Mouse (Mus musculus) hindbrain, embryonic 14.5 days (tissue): ENCODE results near the gene Prkag2. TPM values are rescaled to one million over a fixed set of nuclear protein-coding genes. Genes with fewer than 3 reads are reported as not detected.

Experiments
- ATAC-seq: fragments of 200-750 bp; cut with Nextera tagmentation; 2 replicates; pipeline ENCODE4 v1.8.0; 2017; ENCODE audit warnings: moderate number of reproducible peaks, mild to moderate bottlenecking, moderate TSS enrichment, moderate library complexity; ENCODE audit not compliant: low FRiP score
- DNase-seq: peaks from one replicate; pipeline ENCODE4 v3.0.0-alpha.2; 2015; ENCODE audit warnings: low spot score
- H3K27ac ChIP-seq: fragments of 300-500 bp; sonication (generic); 2 replicates; pipeline ENCODE4 v1.5.1; 2014; ENCODE audit warnings: mild to moderate bottlenecking, moderate library complexity
- H3K27me3 ChIP-seq: fragments of 300-500 bp; sonication (generic); 2 replicates; pipeline ENCODE4 v1.6.1; 2014; ENCODE audit warnings: mild to moderate bottlenecking, low read length, mixed read lengths; ENCODE audit not compliant: control insufficient read depth, insufficient read depth
- H3K36me3 ChIP-seq: fragments of 300-500 bp; sonication (generic); replicated peaks from 2 replicates; pipeline ENCODE4 v1.6.1; 2014; ENCODE audit not compliant: control insufficient read depth, insufficient read depth
- H3K4me1 ChIP-seq: fragments of 300-500 bp; sonication (generic); replicated peaks from 2 replicates; pipeline ENCODE4 v1.6.1; 2014; ENCODE audit warnings: antibody characterized with exemption, low read length, mixed read lengths; ENCODE audit not compliant: control insufficient read depth, insufficient read depth
- H3K4me2 ChIP-seq: fragments of 300-500 bp; sonication (generic); replicated peaks from 2 replicates; pipeline ENCODE4 v1.6.1; 2014; ENCODE audit warnings: mild to moderate bottlenecking, moderate library complexity
- H3K4me3 ChIP-seq: fragments of 300-500 bp; sonication (generic); replicated peaks from 2 replicates; pipeline ENCODE4 v1.5.1; 2014; ENCODE audit warnings: mild to moderate bottlenecking, low read length
- H3K9ac ChIP-seq: fragments of 300-500 bp; sonication (generic); 2 replicates; pipeline ENCODE4 v1.6.1; 2014
- H3K9me3 ChIP-seq: fragments of 300-500 bp; sonication (generic); 2 replicates; pipeline ENCODE4 v1.6.1; 2016; ENCODE audit warnings: low read length; ENCODE audit not compliant: control insufficient read depth
- WGBS: fragments of 180-500 bp; shearing (Covaris S2); extraction: QIAGEN DNeasy Blood & Tissue Kit; methylation state at CpG from one replicate; pipeline ENCODE4 v1.1.7; 2014; 5-methylcytosine and 5-hydroxymethylcytosine counted together
- polyA plus RNA-seq: library from polyadenylated mRNA; unstranded; fragments of >200 nt; fragmentation: Nextera tagmentation; extraction: Ambion mirVana; gene quantifications from 2 replicates; pipeline ENCODE4 v1.2.1, GENCODE M21; 2014

The Prkag2 gene
- polyA plus RNA-seq, 1 experiment from 2014 or later, result 105 TPM

DNA sequence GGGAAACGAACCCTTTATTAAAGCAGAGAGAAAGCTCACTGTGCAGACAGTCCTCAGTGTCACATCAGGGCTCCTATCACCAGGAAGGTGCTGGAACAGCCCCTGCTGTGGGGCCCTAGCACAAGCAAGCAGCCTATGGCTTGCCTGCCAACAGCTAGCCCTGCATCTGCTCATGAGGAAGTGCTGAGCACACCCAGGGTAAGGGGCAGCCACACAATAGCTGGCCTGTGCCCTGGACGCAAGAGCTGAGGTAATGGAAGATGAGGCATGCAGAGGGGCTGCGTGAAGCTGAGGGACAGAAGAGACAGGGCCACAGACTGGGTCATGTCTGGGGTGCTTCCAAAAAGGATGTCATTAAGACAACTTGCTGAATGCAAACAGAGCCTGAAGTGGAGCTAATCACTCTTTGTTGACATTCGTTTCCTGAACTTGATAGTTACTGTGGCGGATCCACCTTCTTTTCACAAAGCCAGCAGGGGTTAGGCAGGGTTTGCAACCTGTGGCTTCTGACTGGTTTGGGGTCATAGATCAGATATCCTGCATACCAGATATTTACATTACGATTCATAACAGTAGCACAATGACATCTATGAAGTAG is 94.8 kb downstream of the Prkag2 start:
- 28% methylated on average over 6 of the region's 6 CpGs for WGBS

DNA sequence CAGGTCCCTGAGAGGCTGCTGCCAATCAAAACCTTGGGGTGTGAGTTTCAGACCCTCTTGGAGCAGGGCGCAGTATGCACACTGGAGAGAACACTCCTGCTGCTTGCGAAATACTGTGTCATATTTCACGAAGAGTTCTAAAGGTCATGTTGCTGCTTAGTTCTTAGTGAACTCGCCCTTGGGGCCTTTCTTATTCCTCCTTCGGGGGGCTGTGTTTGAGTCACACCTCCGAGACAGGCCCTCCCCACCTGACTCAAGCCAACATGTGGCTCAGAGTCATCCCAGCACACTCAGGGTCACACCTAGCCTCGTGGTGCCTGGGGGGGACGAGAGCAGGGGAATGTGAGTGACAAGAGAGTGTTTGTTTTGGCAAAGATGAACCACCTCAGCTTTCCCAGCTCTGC is 99.0 kb downstream of the Prkag2 start:
- no peak for ATAC-seq
- Histone ChIP-seq H3K4me3 (no peak overlapping the region), H3K4me1 (no peaks in the 10 kb centered on the region), H3K9me3 (no peaks in the 10 kb centered on the region), H3K36me3 (no peaks in the 10 kb centered on the region), H3K27ac (no peak overlapping the region), H3K9ac (no peak overlapping the region), H3K4me2 (no peak overlapping the region), H3K27me3 (no peaks in the 10 kb centered on the region)
- WGBS, result 73% methylated on average over 8 of the region's 8 CpGs
- no peak for DNase-seq

More for the DNA sequence above, 94.8 kb downstream of the Prkag2 start:
- H3K4me1 ChIP-seq, result peaks cover 5% of the 10 kb centered on the region; the same call in 1 of the 2 replicates
- H3K9me3 ChIP-seq, result no peaks in the 10 kb centered on the region
- H3K36me3 ChIP-seq, result no peaks in the 10 kb centered on the region
- DNase-seq (no peak), ATAC-seq (no peak)
- H3K4me3 ChIP-seq, result no peak overlapping the region
- H3K27ac ChIP-seq, result no peak overlapping the region
- no peak overlapping the region for H3K4me2 ChIP-seq
- no peak overlapping the region for H3K9ac ChIP-seq
- no peaks in the 10 kb centered on the region for H3K27me3 ChIP-seq

DNA sequence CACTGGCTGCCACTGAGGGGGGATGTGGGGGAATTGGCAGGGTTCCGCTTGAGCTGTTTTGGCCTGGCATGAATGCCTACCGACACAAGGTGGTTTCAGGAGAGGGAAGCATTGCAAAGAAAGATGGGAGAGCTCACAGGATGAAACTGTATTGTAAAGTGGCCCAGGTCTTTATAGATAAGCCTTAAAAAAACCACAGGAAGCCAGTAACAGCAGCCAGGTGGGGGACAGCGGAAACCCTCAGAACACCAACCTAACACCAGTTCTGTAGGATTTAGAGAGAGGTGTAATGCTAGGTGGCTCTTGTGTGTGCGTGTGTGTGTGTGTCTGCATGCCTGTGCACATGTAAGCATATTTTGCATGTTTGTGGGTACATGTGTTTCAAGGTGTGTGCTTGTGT is 101.1 kb downstream of the Prkag2 start:
- no peak overlapping the region for H3K9ac ChIP-seq
- no peaks in the 10 kb centered on the region for H3K9me3 ChIP-seq
- no peak for DNase-seq
- ATAC-seq, result no peak
- no peak overlapping the region for H3K4me2 ChIP-seq
- H3K27ac ChIP-seq, result no peak overlapping the region
- H3K4me1 ChIP-seq, result no peaks in the 10 kb centered on the region
- no peaks in the 10 kb centered on the region for H3K27me3 ChIP-seq
- H3K4me3 ChIP-seq, result no peak overlapping the region
- H3K36me3 ChIP-seq, result no peaks in the 10 kb centered on the region
- WGBS, result 68% methylated on average over 4 of the region's 4 CpGs

DNA sequence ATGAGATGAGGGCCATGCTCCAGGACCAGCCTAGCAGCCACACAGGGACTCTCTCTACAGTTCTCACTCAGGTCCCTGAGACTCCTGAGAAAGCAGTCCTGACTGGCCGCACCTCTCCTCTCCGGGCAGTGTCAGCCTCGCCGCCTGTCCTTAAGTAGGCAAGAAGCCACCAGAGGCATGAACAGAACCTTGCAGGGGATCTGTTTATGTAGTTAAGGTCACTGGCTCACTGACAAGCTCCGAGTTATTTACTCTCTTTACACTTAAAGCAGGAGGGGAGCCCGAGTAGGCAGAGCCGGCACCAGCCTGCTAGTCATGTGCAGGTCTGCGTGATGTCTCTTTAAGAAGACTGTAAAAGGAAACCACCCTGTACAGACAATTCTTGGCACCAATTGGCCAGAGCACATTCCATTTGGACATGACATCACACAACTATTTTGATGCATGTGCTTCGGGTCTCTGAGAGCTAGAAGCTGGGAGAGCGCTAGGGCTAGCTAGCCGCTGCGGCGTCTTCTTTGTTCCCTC is 104.8 kb downstream of the Prkag2 start:
- H3K36me3 ChIP-seq, result no peaks in the 10 kb centered on the region
- peak overlapping the region; percentile 20 for H3K4me2 ChIP-seq
- H3K27ac ChIP-seq, result no peak overlapping the region
- 59% methylated on average over 13 of the region's 13 CpGs for whole genome bisulfite sequencing
- ATAC-seq (peak; percentile 77; the same call in 1 of the 2 replicates), DNase-seq (peak; percentile 57)
- no peaks in the 10 kb centered on the region for H3K27me3 ChIP-seq
- no peak overlapping the region for H3K4me3 ChIP-seq
- H3K9ac ChIP-seq, result no peak overlapping the region
- no peaks in the 10 kb centered on the region for H3K4me1 ChIP-seq
- H3K9me3 ChIP-seq, result no peaks in the 10 kb centered on the region

DNA sequence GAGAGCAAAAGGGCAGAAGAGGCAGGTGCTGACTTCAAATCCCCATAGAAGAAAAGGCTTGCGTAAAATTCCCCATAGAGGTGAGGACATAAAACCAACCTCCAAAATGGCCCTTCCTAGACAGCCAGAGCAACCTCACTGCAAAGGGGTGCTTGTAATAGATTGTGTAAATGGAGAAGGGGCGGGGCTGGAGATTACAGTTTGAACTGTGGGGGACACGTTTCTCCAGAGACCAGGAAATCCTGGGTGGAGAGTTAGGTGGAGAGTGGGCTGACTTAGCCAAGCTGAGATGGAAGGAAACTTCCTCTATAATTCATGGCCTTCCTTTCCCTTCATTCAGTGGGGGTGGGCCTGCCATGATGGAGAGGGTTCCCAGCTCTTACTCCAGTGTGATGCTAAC is 107.3 kb downstream of the Prkag2 start:
- Histone ChIP-seq H3K27me3 (no peaks in the 10 kb centered on the region), H3K36me3 (no peaks in the 10 kb centered on the region), H3K27ac (no peak overlapping the region), H3K9me3 (no peaks in the 10 kb centered on the region), H3K4me1 (no peaks in the 10 kb centered on the region), H3K4me2 (no peak overlapping the region), H3K9ac (no peak overlapping the region), H3K4me3 (no peak overlapping the region)
- WGBS, result 64% methylated on average over 3 of the region's 3 CpGs
- ATAC-seq, result no peak
- no peak for DNase-seq

DNA sequence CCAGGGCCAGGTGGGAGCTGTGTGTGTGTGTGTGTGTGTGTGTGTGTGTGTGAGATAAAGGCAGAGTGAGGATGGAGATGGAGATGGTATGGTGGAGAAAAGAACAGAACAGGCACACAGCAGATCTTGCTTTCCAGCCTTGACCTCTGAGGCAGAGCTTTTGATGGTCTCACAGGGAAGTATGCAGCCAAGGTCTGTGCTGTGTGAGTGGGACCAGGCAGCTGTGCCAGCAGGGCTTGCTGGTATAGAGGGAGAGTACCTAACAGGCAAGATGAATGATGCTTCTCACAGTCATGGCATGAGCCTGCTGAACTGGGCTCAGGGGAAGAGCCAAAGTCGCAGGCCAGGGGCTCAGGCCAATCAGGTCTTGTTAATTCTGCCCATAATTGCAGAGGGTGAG is 108.9 kb downstream of the Prkag2 start:
- ATAC-seq, result no peak
- Histone ChIP-seq H3K4me2 (no peak overlapping the region), H3K27ac (no peak overlapping the region), H3K9ac (no peak overlapping the region), H3K9me3 (no peaks in the 10 kb centered on the region), H3K36me3 (no peaks in the 10 kb centered on the region), H3K4me1 (peaks cover 6% of the 10 kb centered on the region; the same call in 1 of the 2 replicates), H3K4me3 (no peak overlapping the region), H3K27me3 (no peaks in the 10 kb centered on the region)
- no peak for DNase-seq
- 73% methylated on average over 1 of the region's 1 CpGs for WGBS

DNA sequence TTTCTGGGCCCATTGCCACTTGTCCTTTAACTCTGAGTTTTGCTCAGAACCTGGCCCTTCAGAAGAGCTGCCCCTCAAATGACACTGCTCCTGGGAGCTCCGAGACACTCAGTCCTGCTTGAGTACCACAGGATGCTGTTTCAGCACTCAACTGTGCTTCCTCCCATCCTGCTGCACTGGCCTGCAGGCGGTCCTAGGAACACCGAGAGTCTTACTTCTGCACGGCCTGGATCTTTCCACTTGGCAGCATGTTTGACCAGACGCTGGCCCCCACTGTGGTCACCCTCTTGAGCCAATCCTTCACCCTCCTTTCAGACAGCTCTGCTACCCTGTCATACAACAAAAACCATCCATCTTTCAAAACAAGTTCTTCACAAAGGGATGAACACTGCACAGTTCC is 110.0 kb downstream of the Prkag2 start:
- Histone ChIP-seq H3K27ac (no peak overlapping the region), H3K4me1 (peaks cover 15% of the 10 kb centered on the region), H3K27me3 (no peaks in the 10 kb centered on the region), H3K36me3 (no peaks in the 10 kb centered on the region), H3K9ac (no peak overlapping the region), H3K9me3 (no peaks in the 10 kb centered on the region), H3K4me3 (no peak overlapping the region), H3K4me2 (no peak overlapping the region)
- ATAC-seq (no peak), DNase-seq (no peak)
- WGBS, result 59% methylated on average over 5 of the region's 5 CpGs

DNA sequence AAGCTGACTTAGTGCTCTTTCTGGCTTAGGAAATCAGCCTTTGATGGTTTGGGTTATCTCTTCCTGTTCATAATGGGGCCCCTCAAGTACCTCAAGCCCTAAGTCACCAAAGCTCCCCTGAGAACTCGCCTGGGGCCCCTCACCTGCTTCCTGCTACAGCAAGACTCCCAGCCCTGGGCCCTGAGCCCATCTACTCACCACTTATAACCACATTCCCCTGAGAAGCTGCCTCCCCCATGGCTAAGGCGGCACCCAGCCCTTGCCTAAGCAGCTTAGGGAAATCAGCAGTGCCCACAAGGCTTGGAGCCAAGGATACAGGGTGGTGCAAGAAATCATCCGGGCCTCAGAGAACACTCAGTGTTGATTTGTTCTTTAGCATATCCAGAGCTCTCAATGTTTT is 110.8 kb downstream of the Prkag2 start:
- no peak overlapping the region for H3K9ac ChIP-seq
- H3K4me3 ChIP-seq, result no peak overlapping the region
- ATAC-seq (no peak), DNase-seq (no peak)
- 73% methylated on average over 3 of the region's 3 CpGs for WGBS
- no peaks in the 10 kb centered on the region for H3K9me3 ChIP-seq
- no peak overlapping the region for H3K4me2 ChIP-seq
- H3K27me3 ChIP-seq, result no peaks in the 10 kb centered on the region
- no peak overlapping the region for H3K27ac ChIP-seq
- no peaks in the 10 kb centered on the region for H3K36me3 ChIP-seq
- H3K4me1 ChIP-seq, result peaks cover 22% of the 10 kb centered on the region

DNA sequence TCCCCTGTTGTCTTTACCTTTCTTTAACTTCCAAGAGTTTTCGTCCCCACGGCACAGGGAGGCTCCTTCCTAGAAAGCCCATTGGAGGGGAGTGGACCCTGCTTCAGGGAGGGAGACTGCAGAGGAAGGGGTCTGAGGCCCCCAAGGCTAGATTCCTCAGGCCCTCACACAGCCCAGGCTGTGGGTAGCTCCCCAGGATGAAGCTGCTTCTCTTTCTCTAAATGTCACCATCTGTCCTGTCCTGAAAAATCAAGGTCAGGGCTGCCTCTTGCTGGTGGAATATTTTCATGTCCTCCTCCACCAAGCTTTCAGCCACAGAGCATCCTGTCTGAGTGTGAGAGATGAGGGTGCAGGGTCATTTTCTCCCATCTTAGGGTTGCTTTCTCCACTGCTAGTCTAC is 113.5 kb downstream of the Prkag2 start:
- Histone ChIP-seq H3K36me3 (no peaks in the 10 kb centered on the region), H3K27me3 (no peaks in the 10 kb centered on the region), H3K4me2 (peak overlapping the region; percentile 44), H3K9me3 (no peaks in the 10 kb centered on the region), H3K4me1 (peaks cover 22% of the 10 kb centered on the region), H3K9ac (peak overlapping the region; percentile 48), H3K4me3 (peak overlapping the region; percentile 1; the same call in 1 of the 2 replicates), H3K27ac (peak overlapping the region; percentile 92)
- no peak for DNase-seq
- no peak for ATAC-seq
- 24% methylated on average over 2 of the region's 2 CpGs for WGBS
